In the genomic region with DNA sequence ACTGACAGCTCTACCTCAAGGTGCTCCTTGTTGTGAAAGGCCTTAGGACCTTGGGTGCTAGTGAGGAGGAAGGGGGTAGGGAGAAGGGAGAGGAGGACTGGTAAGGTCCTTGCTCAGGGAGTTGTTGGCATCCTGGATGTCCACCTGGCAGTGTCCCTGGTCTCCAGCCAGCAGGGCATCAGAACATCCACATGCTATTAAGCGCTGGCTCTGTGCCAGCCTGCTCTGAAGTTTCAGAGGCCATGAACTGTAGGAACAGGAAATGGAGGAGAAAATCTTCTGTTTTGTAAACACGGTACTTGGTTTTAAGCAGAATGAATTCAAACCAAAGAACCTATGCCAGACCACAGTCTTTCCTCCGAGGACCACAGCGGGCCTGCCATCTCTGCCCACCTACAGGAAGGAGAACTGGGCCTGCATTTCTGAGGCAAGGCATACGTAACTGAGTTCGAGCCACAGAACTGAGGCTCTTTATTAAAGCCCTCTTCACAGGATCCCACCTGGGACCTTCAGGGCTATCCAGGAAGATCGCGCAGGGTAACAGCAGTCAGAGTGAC, we compare ENCODE assay signal across 15 mouse cellular contexts.
A peak's percentile ranks its signal among the peaks of the same experiment; 100 is the strongest.
DNase-seq lines count a peak whose midpoint lies in the region; ATAC-seq lines count a peak whose summit lies in the region.
"Had no signal": no experiment of that assay in that cellular context is flagged by ENCODE, and none has a peak within 500 bp of the region (broad histone marks: within the 10 kb centered on the region; RNA-seq: fewer than 3 reads in every experiment).

No protein-coding gene starts in this region.

- no peak overlapping the region for H3K9ac ChIP-seq in liver, embryonic 12.5 days
- no peak overlapping the region for H3K9ac ChIP-seq in liver, embryonic 11.5 days (ENCODE audit: low read depth, low read length)
- H3K9ac ChIP-seq: forebrain, embryonic 13.5 days; heart, embryonic 13.5 days; hindbrain, embryonic 15.5 days had no signal

- H3K4me2 ChIP-seq in liver, embryonic 12.5 days, result no peak overlapping the region
- no peak overlapping the region for H3K4me2 ChIP-seq in liver, embryonic 11.5 days
- H3K4me2 ChIP-seq: embryonic facial prominence, embryonic 13.5 days; forebrain, embryonic 13.5 days; heart, embryonic 13.5 days; hindbrain, embryonic 15.5 days had no signal

- WGBS in liver, embryonic 12.5 days (ENCODE audit: insufficient replicate concordance), result 71% methylated on average over 8 of the region's 8 CpGs
- 79% methylated on average over 8 of the region's 8 CpGs for WGBS in liver, embryonic 11.5 days

- intact Hi-C loops in heart, postnatal 14 days (cut with DNase I), result no loop called here

- H3K4me3 ChIP-seq in liver, embryonic 12.5 days, result no peak overlapping the region
- no peak overlapping the region for H3K4me3 ChIP-seq in liver, embryonic 11.5 days (ENCODE audit: low read depth, low read length)
- H3K4me3 ChIP-seq: embryonic facial prominence, embryonic 13.5 days; forebrain, embryonic 13.5 days; heart, embryonic 13.5 days; hindbrain, embryonic 15.5 days; megakaryocyte, embryonic 14.5 days had no signal

- peak; percentile 39 for DNase-seq in gastrocnemius, adult 18-20 months (ENCODE audit: low spot score)
- no peak for DNase-seq in gastrocnemius, postnatal 25 days
- DNase-seq in liver, result peak; percentile 7
- peak; percentile 15 for DNase-seq in liver, embryonic 11.5 days (ENCODE audit: low spot score)
- DNase-seq in heart, postnatal 14 days, result no peak
- no peak for DNase-seq in urinary bladder, postnatal 36 days (ENCODE audit: low spot score in 2 of 2)
- DNase-seq: adrenal gland, postnatal 10 days; layer of hippocampus, adult 9-11 months had no signal

- no peak overlapping the region for H3K27ac ChIP-seq in liver, embryonic 12.5 days
- H3K27ac ChIP-seq in liver, embryonic 11.5 days (ENCODE audit: low read depth, low read length), result no peak overlapping the region
- H3K27ac ChIP-seq: embryonic facial prominence, embryonic 13.5 days; forebrain, embryonic 13.5 days; heart, embryonic 13.5 days; hindbrain, embryonic 15.5 days had no signal

- H3K27me3 ChIP-seq in liver, embryonic 12.5 days (replicated peaks), result no peaks in the 10 kb centered on the region
- H3K27me3 ChIP-seq in liver, embryonic 11.5 days (replicated peaks; ENCODE audit: control insufficient read depth, insufficient read depth, low read length), result no peaks in the 10 kb centered on the region
- H3K27me3 ChIP-seq: embryonic facial prominence, embryonic 13.5 days; forebrain, embryonic 13.5 days had no signal

- H3K4me1 ChIP-seq in liver, embryonic 12.5 days, result no peaks in the 10 kb centered on the region
- no peaks in the 10 kb centered on the region; the same call in 1 of the 2 replicates for H3K4me1 ChIP-seq in liver, embryonic 11.5 days (replicated peaks; ENCODE audit: control insufficient read depth, insufficient read depth, low read length)
- H3K4me1 ChIP-seq: forebrain, embryonic 13.5 days; hindbrain, embryonic 15.5 days; megakaryocyte, embryonic 14.5 days had no signal

- H3K36me3 ChIP-seq in liver, embryonic 12.5 days, result no peaks in the 10 kb centered on the region
- no peaks in the 10 kb centered on the region for H3K36me3 ChIP-seq in liver, embryonic 11.5 days (ENCODE audit: control insufficient read depth, insufficient read depth, low read length)
- H3K36me3 ChIP-seq: embryonic facial prominence, embryonic 13.5 days; heart, embryonic 13.5 days; hindbrain, embryonic 15.5 days had no signal

- no peak for ATAC-seq in liver, embryonic 12.5 days
- ATAC-seq in hematopoietic stem cell, adult 5-6 weeks (replicated peaks in 1 of 2; ENCODE audit: insufficient read depth in 1 of 2, low FRiP score in 2 of 2, low TSS enrichment in 1 of 2, low read depth in 1 of 2, poor library complexity in 2 of 2, severe bottlenecking in 2 of 2), result peak; percentile 95 to 97
- no peak for ATAC-seq in liver, embryonic 11.5 days (replicated peaks; ENCODE audit: low FRiP score)
- ATAC-seq: forebrain, embryonic 13.5 days had no signal

- H3K9me3 ChIP-seq in liver, embryonic 12.5 days (replicated peaks), result no peaks in the 10 kb centered on the region
- H3K9me3 ChIP-seq in liver, embryonic 11.5 days (ENCODE audit: control insufficient read depth, low read length), result no peaks in the 10 kb centered on the region
- H3K9me3 ChIP-seq: embryonic facial prominence, embryonic 13.5 days; forebrain, embryonic 13.5 days; heart, embryonic 13.5 days; hindbrain, embryonic 15.5 days; megakaryocyte, embryonic 14.5 days had no signal

Comparison
In these comparisons a context has a peak if more than half of its experiments do, and no peak if none do; other contexts are left out.
1. DNase-seq: peak in gastrocnemius, adult 18-20 months (single experiment), liver (single experiment) and liver, embryonic 11.5 days (single experiment); none in gastrocnemius, postnatal 25 days (single experiment), heart, postnatal 14 days (0 of 2) and urinary bladder, postnatal 36 days (0 of 2).
2. ATAC-seq: peak in hematopoietic stem cell, adult 5-6 weeks (2 of 2); none in liver, embryonic 12.5 days (single experiment) and liver, embryonic 11.5 days (single experiment).